Mouse (Mus musculus) embryonic facial prominence, embryonic 15.5 days (tissue): ENCODE results near the gene Slc22a17. TPM values are rescaled to one million over a fixed set of nuclear protein-coding genes. Genes with fewer than 3 reads are reported as not detected.

Experiments used
- ATAC-seq: fragments of 200-750 bp; cut with Nextera tagmentation; 2 replicates; pipeline ENCODE4 v1.8.0; 2017; ENCODE audit warnings: low read depth, moderate TSS enrichment; ENCODE audit not compliant: insufficient number of reproducible peaks, low FRiP score, low TSS enrichment
- H3K27ac ChIP-seq: fragments of 300-500 bp; sonication (generic); replicated peaks from 2 replicates; pipeline ENCODE4 v1.5.1; 2015; ENCODE audit warnings: mild to moderate bottlenecking, inconsistent platforms
- H3K27me3 ChIP-seq: fragments of 300-500 bp; sonication (generic); 2 replicates; pipeline ENCODE4 v1.6.1; 2015; ENCODE audit warnings: inconsistent platforms
- H3K36me3 ChIP-seq: fragments of 300-500 bp; sonication (generic); 2 replicates; pipeline ENCODE4 v1.6.1; 2015; ENCODE audit warnings: mild to moderate bottlenecking, inconsistent platforms
- H3K4me1 ChIP-seq: fragments of 300-500 bp; sonication (generic); 2 replicates; pipeline ENCODE4 v1.6.1; 2015; ENCODE audit warnings: inconsistent platforms
- H3K4me2 ChIP-seq: fragments of 300-500 bp; sonication (generic); replicated peaks from 2 replicates; pipeline ENCODE4 v1.6.1; 2015; ENCODE audit warnings: mild to moderate bottlenecking, inconsistent platforms
- H3K4me3 ChIP-seq: fragments of 300-500 bp; sonication (generic); replicated peaks from 2 replicates; pipeline ENCODE4 v1.5.1; 2015; ENCODE audit warnings: mild to moderate bottlenecking, inconsistent platforms
- H3K9ac ChIP-seq: fragments of 300-500 bp; sonication (generic); 2 replicates; pipeline ENCODE4 v1.6.1; 2015; ENCODE audit warnings: inconsistent platforms
- H3K9me3 ChIP-seq: fragments of 300-500 bp; sonication (generic); replicated peaks from 2 replicates; pipeline ENCODE4 v1.6.1; 2016; ENCODE audit warnings: inconsistent platforms
- WGBS: fragments of 180-500 bp; shearing (Covaris S2); methylation state at CpG from one replicate; pipeline ENCODE4 v1.1.7; 2015; 5-methylcytosine and 5-hydroxymethylcytosine counted together
- polyA plus RNA-seq: library from polyadenylated mRNA; unstranded; fragments of >200 nt; fragmentation: Nextera tagmentation; extraction: Ambion mirVana; gene quantifications from 2 replicates; pipeline ENCODE4 v1.2.1, GENCODE M21; 2015

The Slc22a17 gene
- polyA plus RNA-seq, 1 experiment from 2014 or later: 93.6 TPM

DNA sequence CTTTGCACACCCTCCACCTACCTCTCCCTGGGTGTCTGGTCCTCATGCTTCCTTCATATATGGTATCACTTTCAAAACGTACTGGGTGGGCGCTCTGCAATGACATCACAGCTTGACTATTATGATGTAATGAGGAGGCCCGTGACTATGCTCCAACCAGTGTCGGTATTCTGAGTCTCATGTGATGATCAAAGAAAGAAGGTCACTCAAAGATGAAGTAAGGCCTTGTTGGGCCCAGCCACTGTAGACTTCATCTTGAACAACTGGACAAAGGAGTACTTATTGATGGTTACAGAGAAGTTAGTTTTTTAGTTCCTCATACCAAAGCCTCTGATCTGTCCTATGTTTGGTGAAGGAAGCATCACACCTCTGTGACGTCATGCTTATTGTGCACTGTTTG lies 42.1 kb downstream of the Slc22a17 start, which contains the start of gene Homez:
TSS of gene Homez (minus strand) at position 101 of the 400 bp plus-strand sequence.
- no peak within 1 kb of the TSS for H3K9ac ChIP-seq
- peaks cover 3% of the 10 kb centered on the region for H3K4me1 ChIP-seq
- no peak within 1 kb of the TSS for H3K27ac ChIP-seq
- H3K4me3 ChIP-seq: no peak within 1 kb of the TSS
- no peaks in the 10 kb centered on the region for H3K9me3 ChIP-seq
- H3K36me3 ChIP-seq: no peaks in the 10 kb centered on the region
- WGBS: 83% methylated on average over 5 of the region's 5 CpGs
- H3K4me2 ChIP-seq: no peak within 1 kb of the TSS
- H3K27me3 ChIP-seq: no peaks in the 10 kb centered on the region
- no peak; the same call in 1 of the 2 replicates for ATAC-seq

DNA sequence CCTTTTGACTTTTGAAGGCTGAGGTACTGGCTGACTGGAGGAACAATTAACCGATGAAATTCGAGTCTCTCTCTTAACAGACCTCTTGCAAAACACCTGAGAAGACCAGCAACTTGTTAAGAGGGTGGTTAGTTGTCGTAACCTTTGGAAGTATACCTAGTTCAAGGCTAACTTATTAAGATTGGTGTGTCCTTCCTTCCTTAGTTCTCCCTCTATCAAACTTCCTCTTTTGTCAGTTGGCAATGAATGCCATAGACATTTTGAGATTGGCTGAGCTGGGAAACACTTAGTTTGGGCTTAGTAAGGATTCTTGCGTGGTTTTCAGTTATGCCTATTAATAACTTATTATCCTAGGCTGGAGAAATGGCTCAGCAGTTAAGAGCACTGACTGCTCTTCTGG lies 44.9 kb downstream of the Slc22a17 start:
- H3K36me3 ChIP-seq: no peaks in the 10 kb centered on the region
- no peak overlapping the region for H3K27ac ChIP-seq
- no peaks in the 10 kb centered on the region for H3K9me3 ChIP-seq
- no peak overlapping the region for H3K4me2 ChIP-seq
- H3K27me3 ChIP-seq: no peaks in the 10 kb centered on the region
- ATAC-seq: no peak
- WGBS: 82% methylated on average over 4 of the region's 4 CpGs
- H3K4me3 ChIP-seq: no peak overlapping the region
- peaks cover 8% of the 10 kb centered on the region; the same call in 1 of the 2 replicates for H3K4me1 ChIP-seq
- H3K9ac ChIP-seq: no peak overlapping the region

DNA sequence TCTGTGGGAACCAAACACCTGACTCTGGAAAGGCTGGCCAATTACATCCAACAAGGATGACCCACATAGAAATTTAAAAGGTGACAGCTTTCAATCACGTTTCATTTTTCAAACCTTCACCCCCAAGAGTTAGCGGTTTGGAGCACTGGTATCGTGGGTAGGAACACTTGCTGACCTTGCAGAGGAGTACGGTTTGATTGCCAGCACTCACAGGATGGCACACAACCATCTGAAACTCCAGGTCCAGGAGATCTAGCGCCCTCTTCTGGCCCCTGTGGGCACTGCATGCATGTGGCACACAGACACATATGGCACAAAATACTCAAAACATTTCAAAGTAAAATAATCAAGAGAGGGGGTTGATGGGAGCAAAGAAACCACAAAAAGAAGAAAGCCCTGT lies 46.0 kb downstream of the Slc22a17 start:
- 57% methylated on average over 5 of the region's 5 CpGs for WGBS
- Histone ChIP-seq H3K4me3 (no peak overlapping the region), H3K27ac (no peak overlapping the region), H3K4me2 (no peak overlapping the region), H3K27me3 (no peaks in the 10 kb centered on the region), H3K36me3 (no peaks in the 10 kb centered on the region), H3K9me3 (no peaks in the 10 kb centered on the region), H3K4me1 (peaks cover 8% of the 10 kb centered on the region; the same call in 1 of the 2 replicates), H3K9ac (no peak overlapping the region)
- no peak for ATAC-seq

DNA sequence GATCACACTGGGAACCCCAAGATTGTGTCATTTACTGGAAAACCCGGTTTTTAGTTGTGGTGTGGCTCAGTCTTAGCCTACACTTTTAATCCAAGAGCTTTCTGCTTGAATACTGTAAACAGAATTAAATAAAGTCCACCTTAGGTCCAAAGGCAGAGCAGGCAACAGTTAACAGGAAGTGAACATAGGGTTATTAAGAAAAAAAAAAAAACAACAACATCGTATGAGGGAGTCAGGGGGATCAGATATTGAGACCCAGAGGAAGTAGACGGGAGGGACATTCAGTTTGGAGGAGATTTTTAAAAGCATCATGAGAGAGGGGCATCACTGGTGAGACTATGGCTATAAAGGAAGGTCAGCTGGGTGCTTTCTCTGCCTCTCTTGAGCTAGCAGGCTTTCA lies 46.7 kb downstream of the Slc22a17 start:
- Histone ChIP-seq H3K27me3 (no peaks in the 10 kb centered on the region), H3K27ac (no peak overlapping the region), H3K36me3 (no peaks in the 10 kb centered on the region), H3K4me2 (no peak overlapping the region), H3K9me3 (no peaks in the 10 kb centered on the region), H3K4me3 (no peak overlapping the region), H3K9ac (no peak overlapping the region), H3K4me1 (peaks cover 8% of the 10 kb centered on the region; the same call in 1 of the 2 replicates)
- WGBS: 46% methylated on average over 3 of the region's 3 CpGs
- no peak for ATAC-seq

DNA sequence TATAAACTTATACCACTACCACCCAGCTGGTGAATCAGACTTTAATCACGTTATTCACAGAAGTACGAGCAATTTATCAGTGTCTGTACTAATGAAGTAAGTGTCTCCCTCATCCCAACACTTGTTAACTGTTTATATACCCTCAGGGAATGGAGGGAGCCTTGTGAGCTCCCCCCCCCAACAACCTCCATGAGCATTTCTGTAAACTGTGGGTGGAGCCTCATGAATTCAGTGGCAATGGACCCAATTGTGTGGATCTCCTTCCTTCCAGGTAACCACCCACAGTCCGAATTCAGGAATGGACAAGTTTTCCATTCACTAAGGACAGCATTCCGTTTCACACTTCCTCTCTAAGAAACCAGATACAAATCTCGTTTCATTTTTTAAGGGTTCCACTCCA lies 47.3 kb downstream of the Slc22a17 start:
- H3K9ac ChIP-seq: no peak overlapping the region
- no peaks in the 10 kb centered on the region for H3K27me3 ChIP-seq
- H3K4me3 ChIP-seq: no peak overlapping the region
- H3K4me2 ChIP-seq: no peak overlapping the region
- no peak overlapping the region for H3K27ac ChIP-seq
- ATAC-seq: no peak
- H3K36me3 ChIP-seq: no peaks in the 10 kb centered on the region
- H3K9me3 ChIP-seq: no peaks in the 10 kb centered on the region
- peaks cover 8% of the 10 kb centered on the region; the same call in 1 of the 2 replicates for H3K4me1 ChIP-seq
- whole genome bisulfite sequencing: 76% methylated on average over 5 of the region's 5 CpGs

DNA sequence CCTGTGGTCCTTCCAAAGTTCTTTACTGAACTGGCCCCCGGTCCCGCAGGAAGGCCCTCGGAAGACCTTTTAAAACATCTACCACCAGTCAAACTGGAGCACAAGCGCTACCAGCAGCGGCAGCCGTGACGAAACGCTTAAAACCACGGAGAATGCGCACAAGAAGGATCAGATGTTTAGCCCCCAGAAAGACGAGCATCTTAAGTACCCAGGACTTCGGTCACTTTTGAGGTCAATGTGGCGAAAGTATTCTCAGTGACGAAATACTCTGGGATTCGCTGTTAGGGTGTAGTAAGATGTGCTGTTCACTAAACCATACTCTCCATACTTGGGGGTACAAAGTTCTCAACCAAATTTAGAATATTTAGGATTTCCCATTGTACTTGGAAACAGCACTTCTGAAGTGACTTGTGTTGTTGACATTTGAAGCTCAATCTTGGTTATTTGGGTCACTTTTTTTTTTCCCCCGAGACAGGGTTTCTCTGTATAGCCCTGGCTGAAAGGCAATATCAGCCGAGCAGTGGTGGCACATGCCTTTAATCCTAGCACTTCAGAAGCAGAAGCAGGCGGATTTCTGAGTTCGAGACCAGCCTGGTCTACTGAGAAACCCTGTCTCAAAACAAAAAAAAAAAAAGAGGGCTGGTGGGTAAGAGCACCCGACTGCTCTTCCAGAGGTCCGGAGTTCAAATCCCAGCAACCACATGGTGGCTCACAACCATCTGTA lies 48.5 kb downstream of the Slc22a17 start:
- H3K27ac ChIP-seq: peak overlapping the region; percentile 69
- peak overlapping the region; percentile 91 for H3K9ac ChIP-seq
- peaks cover 8% of the 10 kb centered on the region; the same call in 1 of the 2 replicates for H3K4me1 ChIP-seq
- WGBS: 13% methylated on average over 21 of the region's 21 CpGs
- H3K4me3 ChIP-seq: peak overlapping the region; percentile 97
- peak overlapping the region; percentile 81 for H3K4me2 ChIP-seq
- no peaks in the 10 kb centered on the region for H3K9me3 ChIP-seq
- 0 out of 2 replicates have a peak, but pooled peaks have one; percentile 8 for ATAC-seq
- H3K36me3 ChIP-seq: no peaks in the 10 kb centered on the region
- H3K27me3 ChIP-seq: no peaks in the 10 kb centered on the region

DNA sequence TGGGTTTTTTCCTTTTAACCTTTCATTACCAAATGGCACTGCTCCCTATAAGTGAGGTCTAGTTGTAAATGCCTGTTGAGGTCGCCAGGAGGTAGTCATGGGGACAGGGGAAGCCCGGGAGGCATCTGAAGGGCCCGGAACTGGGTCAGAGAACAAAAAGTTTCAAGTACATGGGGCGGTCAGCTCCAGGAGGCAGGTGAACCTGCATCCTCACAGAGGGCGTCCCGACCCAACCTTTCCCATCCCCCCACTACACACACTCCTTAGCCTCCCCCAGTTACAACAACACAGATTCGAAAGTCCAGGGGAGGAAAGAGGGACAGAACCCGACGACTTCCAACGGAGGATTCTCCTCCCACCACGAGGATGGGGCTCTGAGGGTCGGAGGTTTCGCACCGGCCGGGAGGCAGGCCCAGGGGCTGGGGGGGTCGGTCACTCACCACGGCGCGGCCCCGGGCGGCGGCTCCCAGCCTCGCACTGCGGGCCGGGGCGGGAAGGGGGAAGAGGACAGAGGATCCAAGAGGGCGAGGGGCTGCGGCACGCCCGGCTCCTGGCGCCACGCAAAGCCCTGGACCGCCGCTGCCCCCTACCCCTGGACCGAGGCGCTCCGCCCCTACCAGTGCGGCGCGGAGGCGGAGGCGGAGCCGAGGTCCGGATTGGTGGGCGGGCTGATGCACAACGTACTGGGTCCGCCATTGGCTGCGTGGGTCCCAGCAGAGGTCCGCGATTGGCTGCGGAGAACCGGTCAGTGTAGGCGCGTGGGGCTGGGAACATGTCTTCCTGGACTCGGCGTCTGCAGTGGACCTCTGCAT lies 49.2 kb downstream of the Slc22a17 start:
- Histone ChIP-seq H3K9ac (peak overlapping the region; percentile 91), H3K4me2 (peak overlapping the region; percentile 81), H3K9me3 (no peaks in the 10 kb centered on the region), H3K27ac (peak overlapping the region; percentile 69), H3K27me3 (no peaks in the 10 kb centered on the region), H3K4me3 (peak overlapping the region; percentile 97), H3K36me3 (no peaks in the 10 kb centered on the region), H3K4me1 (peaks cover 8% of the 10 kb centered on the region; the same call in 1 of the 2 replicates)
- peak; percentile 100 for ATAC-seq
- WGBS: under 1% methylated on average over 56 of the region's 56 CpGs

DNA sequence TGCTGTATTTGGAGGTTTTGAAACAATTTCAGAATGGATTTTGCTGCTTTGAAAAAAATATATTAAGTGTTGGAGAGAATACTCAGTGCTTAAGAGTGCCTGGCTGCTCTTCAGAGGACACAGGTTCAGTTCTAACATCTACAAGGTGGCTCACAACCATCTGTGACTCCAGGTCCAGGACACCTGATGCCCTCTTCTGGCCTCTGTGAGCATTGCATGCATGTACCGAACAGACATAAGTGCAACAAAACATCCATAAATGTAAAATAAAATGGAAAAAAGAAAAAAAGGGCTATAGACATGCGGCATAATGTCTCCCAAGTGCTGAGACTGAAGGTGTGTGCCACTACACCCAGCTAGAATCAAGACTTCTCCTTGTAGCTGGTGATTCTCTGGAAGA lies 52.4 kb downstream of the Slc22a17 start:
- ATAC-seq: no peak
- no peak overlapping the region for H3K27ac ChIP-seq
- H3K27me3 ChIP-seq: no peaks in the 10 kb centered on the region
- no peaks in the 10 kb centered on the region for H3K9me3 ChIP-seq
- H3K4me3 ChIP-seq: no peak overlapping the region
- 34% methylated on average over 2 of the region's 2 CpGs for WGBS
- peaks cover 14% of the 10 kb centered on the region; the same call in 1 of the 2 replicates for H3K36me3 ChIP-seq
- no peak overlapping the region for H3K4me2 ChIP-seq
- no peak overlapping the region for H3K9ac ChIP-seq
- H3K4me1 ChIP-seq: peaks cover 8% of the 10 kb centered on the region; the same call in 1 of the 2 replicates

DNA sequence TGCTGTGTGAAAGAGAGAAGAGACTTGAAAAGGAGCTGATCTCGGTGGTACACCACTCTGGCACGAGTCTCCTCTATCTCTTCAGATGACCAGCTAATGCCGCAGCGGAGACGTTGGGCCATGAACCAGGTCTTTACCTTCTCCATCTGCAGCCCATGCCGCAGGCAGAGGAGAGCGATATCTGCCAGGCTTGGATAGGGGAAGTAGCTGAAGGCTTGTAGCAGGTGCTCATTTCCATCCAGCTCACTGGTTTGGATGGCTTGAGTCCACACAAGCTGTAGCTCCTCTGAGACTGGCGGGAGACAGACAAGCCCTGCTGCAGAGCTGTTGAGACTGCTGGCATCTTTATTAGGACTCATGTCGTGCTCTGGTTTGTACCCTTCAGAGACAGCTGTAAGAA lies 55.0 kb downstream of the Slc22a17 start:
- WGBS: 91% methylated on average over 9 of the region's 9 CpGs

DNA sequence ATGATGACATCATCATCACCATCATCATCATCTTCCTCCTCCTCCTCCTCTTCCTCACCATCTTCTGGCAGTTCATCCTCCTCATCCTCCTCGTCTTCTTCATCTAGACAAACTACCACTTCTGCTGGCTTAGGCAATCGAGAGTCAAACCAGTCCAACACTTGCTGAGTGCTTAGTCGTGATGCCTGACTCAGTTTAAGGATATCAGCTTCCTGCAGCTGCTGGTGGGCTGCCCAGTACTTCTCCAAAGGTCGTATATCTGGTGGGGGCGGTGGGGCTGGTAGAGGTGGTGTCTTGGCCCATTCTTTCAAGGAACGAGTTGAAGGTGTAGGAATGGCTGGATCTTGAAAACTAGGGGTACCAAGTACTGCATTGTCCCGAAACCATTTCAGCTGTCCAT lies 56.2 kb downstream of the Slc22a17 start:
- ATAC-seq: no peak
- 86% methylated on average over 7 of the region's 7 CpGs for WGBS

More for the DNA sequence above, 55.0 kb downstream of the Slc22a17 start:
- H3K4me3 ChIP-seq: no peak overlapping the region
- H3K36me3 ChIP-seq: peaks cover 14% of the 10 kb centered on the region; the same call in 1 of the 2 replicates
- H3K27ac ChIP-seq: no peak overlapping the region
- no peaks in the 10 kb centered on the region for H3K27me3 ChIP-seq
- H3K4me2 ChIP-seq: no peak overlapping the region
- no peak for ATAC-seq
- no peaks in the 10 kb centered on the region for H3K9me3 ChIP-seq
- H3K9ac ChIP-seq: no peak overlapping the region
- no peaks in the 10 kb centered on the region for H3K4me1 ChIP-seq

More for the DNA sequence above, 56.2 kb downstream of the Slc22a17 start:
- Histone ChIP-seq H3K4me1 (no peaks in the 10 kb centered on the region), H3K36me3 (peaks cover 14% of the 10 kb centered on the region; the same call in 1 of the 2 replicates), H3K27ac (no peak overlapping the region), H3K9me3 (no peaks in the 10 kb centered on the region), H3K4me3 (no peak overlapping the region), H3K9ac (no peak overlapping the region), H3K27me3 (no peaks in the 10 kb centered on the region), H3K4me2 (no peak overlapping the region)
